Mouse (Mus musculus) liver, embryonic 14.5 days (tissue): ENCODE data around the gene Il17rb.

Experiments
- CTCF ChIP-seq: IDR thresholded peaks from 2 replicates; pipeline ENCODE4 v1.5.1; 2016; ENCODE audit warnings: antibody characterized with exemption, low read depth, control low read depth
- EP300 ChIP-seq: IDR thresholded peaks from 2 replicates; pipeline ENCODE4 v1.6.1; 2016; ENCODE audit warnings: antibody characterized with exemption, low read depth

- TF ChIP-seq CTCF (no peak), EP300 (no peak)
Observed at GRCm38 (mm10) chr14:30008733-30009575, at the start of gene Il17rb, which contains the start of gene Chdh.
